Mouse (Mus musculus) embryonic stem cell, embryonic (primary cell): Measurements from ENCODE around the gene Gm20683.
"Not testable (repeated sequence)": the region's sequence is repeated elsewhere in the genome, so short reads cannot be mapped to it uniquely, and the experiment has no call there.

Experiments
- CTCF ChIA-PET, 4 experiments: fragments of 300-600 bp in 2 of 4; fragments of 350-600 bp in 2 of 4; sonication (Branson Sonifier 250); formaldehyde crosslinking; loops; one replicate each; lab custom pipeline; 2022; ENCODE audit warnings: inconsistent platforms in 2 of 4; lab: Charles Lee
- POLR2A ChIA-PET, 4 experiments: fragments of 300-600 bp in 2 of 4; fragments of 350-600 bp in 2 of 4; sonication (Branson Sonifier 250); formaldehyde crosslinking; loops; one replicate each; lab custom pipeline; 2022; ENCODE audit warnings: antibody characterized with exemption in 4 of 4, inconsistent platforms in 1 of 4; lab: Charles Lee

Gm20683 gene

DNA sequence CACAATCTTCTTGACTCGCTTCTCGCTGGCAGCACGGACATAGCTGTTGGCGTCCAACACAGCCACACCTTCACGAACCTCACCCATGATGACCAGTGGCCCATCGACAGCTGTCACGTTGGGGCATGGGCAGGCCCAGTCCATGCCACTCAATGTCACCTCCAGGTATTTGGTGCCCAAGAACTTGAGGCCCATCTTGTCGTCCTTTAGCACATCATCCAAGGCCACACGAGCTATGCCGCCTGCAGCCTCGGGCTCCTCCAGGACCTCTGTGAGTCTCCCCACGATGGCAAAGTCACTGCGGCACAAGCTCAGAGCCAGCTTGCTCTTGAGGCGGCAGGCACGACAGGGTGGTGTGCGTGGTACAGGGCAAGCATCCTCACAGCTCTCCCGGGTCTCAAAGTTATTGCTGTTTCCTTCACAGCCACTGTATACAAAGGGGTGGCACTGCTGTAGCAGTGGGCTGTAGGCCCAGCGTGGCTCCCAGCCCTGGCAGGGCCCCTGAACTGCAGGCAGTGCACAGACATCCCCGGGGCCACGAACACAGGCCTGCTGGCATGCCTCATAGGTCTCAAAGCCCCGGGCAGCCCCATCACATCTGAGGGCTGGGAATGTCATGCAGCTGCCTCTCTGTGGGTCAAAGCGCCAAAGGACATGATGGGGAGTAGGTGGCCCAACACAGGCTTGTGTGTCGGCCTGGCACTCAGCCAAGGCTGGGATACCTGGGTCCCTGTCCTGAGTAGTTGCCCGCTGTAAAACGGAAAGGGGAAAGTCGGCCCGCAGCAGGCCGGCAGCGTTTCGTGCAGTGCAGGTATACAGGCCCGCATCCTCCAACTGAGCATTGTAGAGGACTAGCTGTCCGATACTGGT, 36.4 kb upstream of the Gm20683 start:
- POLR2A ChIA-PET, result interaction anchor here (0.6 to 5.8 kb wide), 13 partner anchors 7 to 131 kb away, joined by 3 to 45 read pairs (median 4); partner anchors contain the start of genes Mcrip2 (in 2 of the 4), Stub1 (in 2 of the 4), Capn15 (in 1 of the 4) and Jmjd8 (in 1 of the 4)
- CTCF ChIA-PET, result interaction anchor here (0.6 to 3.0 kb wide), 12 partner anchors 7 to 163 kb away, joined by 3 to 21 read pairs (median 4); partner anchors contain the start of gene Mcrip2 (in 1 of the 4)

DNA sequence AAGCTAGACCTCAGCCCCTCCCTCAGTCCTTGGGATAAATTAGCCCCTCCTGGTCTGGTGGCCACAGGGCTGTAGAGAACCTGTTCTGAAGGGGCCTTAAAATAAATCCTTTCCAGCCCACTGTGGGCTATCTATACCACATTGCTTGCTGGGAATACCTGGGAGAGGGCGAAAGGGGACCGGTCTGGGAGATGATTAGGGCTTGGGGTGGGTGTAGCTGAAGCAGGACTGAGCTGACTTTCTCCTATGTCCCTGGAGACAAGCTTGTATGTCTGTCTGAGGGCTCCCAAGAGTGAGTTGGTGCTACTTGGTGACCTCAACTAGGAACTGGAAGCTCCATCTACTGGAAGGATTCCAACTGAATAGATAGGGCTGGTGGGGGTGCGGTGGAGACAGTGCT, 35.5 kb upstream of the Gm20683 start:
- POLR2A ChIA-PET, result interaction anchor here in 3 of 4 experiments (0.6 to 5.8 kb wide), 9 partner anchors 9 to 707 kb away, joined by 3 to 45 read pairs (median 4); partner anchors contain the start of genes Mcrip2 (in 2 of the 3), Jmjd8 (in 1 of the 3) and Stub1 (in 1 of the 3)
- CTCF ChIA-PET, result interaction anchor here in 3 of 4 experiments (0.6 to 2.0 kb wide), 5 partner anchors 8 to 1259 kb away, joined by 3 to 6 read pairs (median 4); no protein-coding TSS in a partner anchor

DNA sequence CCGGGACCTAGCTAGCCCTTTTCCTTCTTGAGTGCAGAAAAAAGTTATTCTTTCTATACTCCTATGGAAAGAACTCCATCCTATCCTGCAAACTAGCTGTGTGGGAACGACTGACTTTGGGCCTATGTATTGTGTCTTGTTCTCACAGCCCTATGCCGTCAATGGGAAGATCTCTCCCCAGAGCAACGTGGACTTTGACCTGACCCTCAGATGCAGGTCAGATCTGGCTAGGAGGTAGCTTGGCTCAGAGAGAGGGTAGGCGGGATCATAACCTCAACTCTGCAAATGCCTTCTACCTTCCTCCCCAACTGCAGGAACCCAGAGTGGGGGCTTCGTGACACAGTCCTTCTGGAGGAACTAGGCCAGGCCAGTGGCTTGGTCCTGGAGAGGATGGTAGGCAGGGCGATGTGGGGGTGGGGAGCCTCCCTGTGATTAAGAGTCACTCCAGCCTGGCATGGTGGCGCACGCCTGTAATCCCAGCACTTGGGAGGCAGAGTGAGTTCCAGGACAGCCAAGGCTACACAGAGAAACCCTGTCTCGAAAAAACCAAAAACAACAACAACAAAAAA, 34.9 kb upstream of the Gm20683 start:
- ChIA-PET POLR2A (interaction anchor here in 2 of 4 experiments (0.5 to 5.8 kb wide), 7 partner anchors 9 to 233 kb away, joined by 3 to 45 read pairs (median 3); partner anchors contain the start of genes Mcrip2 (in 2 of the 2) and Stub1 (in 1 of the 2)), CTCF (interaction anchor here in 2 of 4 experiments (0.6 to 2.0 kb wide), 5 partner anchors 8 to 1260 kb away, joined by 3 to 6 read pairs (median 4); no protein-coding TSS in a partner anchor)

DNA sequence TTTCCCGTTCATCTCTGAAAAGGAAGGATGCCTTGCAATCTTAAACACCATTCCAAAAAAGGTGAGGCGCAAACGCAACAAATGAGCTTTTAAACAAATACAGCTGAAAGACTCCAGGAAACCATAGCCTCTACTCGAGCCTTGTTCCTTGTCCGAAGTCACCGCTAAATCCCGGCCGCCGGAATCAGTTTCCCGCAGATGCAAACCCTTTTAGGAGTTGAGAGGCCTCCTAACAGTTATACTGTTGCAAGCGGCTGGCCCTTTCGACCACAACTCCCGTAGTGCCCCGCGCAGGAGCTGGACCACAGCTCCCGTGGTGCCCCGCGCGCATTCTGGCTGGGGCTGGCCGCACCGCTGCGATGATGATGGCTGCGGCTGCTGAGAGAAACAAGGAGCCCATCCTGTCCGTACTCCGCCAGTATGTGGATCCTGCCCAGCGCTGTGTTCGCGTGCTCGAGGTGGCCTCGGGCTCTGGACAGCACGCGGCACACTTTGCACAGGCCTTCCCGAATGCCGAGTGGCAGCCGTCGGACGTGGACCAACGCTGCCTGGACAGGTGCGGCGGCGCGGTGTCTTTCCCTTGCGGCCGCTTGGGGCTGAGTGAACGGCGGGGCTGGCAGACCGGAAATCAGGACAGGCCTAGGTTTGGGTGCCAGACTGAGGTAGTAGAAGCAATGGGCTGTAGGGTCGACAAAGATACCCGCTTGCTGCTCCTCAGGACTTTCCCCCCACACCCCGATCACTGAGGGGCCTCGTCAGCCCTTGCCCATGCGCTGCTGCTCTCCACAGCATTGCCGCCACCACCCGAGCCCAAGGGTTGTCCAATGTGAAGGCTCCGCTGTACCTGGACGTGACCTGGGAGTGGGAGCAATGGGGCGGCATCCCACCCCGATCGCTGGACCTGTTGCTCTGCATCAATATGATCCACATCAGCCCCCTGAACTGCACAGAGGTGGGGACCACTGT, 33.9 kb upstream of the Gm20683 start:
- ChIA-PET CTCF (interaction anchor here in 3 of 4 experiments (0.6 to 1.9 kb wide), 9 partner anchors 9 to 1334 kb away, joined by 3 to 5 read pairs (median 3); partner anchors contain the start of genes Dusp1 (in 1 of the 3) and Stub1 (in 1 of the 3)), POLR2A (interaction anchor here in 3 of 4 experiments (0.5 to 5.0 kb wide), 22 partner anchors 8 to 238 kb away, joined by 3 to 37 read pairs (median 4); partner anchors contain the start of genes Stub1 (in 3 of the 3), Jmjd8 (in 2 of the 3), Wdr90 (in 2 of the 3) and Capn15 (in 1 of the 3))

DNA sequence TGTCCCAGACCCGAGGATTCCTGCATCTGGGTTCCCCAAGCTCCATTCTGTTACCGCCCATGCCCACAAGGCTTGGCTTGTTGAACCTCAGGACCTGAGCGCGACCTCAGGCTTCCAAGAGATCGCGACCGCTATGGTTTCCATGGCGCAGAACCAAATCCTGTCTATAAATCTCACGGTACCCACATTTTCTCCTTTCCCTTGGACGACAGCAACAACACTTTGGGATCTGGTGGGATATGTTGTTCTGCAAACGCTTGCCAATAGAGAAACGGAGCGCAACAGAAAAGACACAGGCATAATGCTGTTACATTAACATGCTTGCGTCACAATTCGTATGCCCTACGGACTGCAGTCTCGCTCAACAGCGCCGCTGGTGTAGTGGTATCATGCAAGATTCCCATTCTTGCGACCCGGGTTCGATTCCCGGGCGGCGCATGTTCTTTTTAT, 33.2 kb upstream of the Gm20683 start, which contains the start of gene Mettl26:
TSS of gene Mettl26 (plus strand) at position 354 of the 450 bp plus-strand sequence.
- CTCF ChIA-PET, result interaction anchor here in 3 of 4 experiments (0.6 to 1.9 kb wide), 8 partner anchors 9 to 1334 kb away, joined by 3 to 5 read pairs (median 4); partner anchors contain the start of gene Stub1 (in 1 of the 3)
- POLR2A ChIA-PET, result interaction anchor here in 3 of 4 experiments (0.7 to 2.6 kb wide), 27 partner anchors 8 to 304 kb away, joined by 3 to 18 read pairs (median 4); partner anchors contain the start of genes Stub1 (in 3 of the 3), Jmjd8 (in 2 of the 3), Sox8 (in 2 of the 3) and Wdr90 (in 2 of the 3)

DNA sequence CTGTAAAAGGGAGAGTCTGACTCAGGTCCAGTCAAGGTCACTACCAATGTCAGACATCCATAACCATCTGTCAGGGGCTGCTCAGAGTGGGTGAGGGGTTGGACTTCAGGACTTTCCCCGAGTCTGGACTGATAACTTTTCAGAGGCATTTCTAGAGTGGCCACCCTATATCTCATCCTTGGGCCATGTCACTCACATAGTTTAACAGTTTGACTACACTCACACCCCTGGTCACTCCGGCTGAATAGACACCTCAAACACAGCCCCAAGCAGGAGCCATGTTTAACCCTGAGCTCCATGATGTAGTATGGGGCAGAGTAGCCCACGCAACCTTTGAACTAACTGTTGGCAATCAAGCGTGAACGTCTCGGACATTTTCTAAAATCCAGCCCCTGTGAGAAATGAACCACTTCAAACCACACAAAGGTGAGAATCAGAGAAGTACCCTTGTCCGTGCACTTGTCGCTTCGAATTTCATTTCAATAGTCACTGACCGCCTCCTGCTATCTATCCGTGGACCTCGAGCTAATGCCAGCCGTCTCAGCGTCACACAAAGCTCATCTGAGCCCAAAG, 32.7 kb upstream of the Gm20683 start:
- ChIA-PET CTCF (interaction anchor here in 3 of 4 experiments (0.6 to 1.9 kb wide), 9 partner anchors 9 to 1335 kb away, joined by 3 to 8 read pairs (median 4); partner anchors contain the start of genes Narfl (in 1 of the 3) and Stub1 (in 1 of the 3)), POLR2A (interaction anchor here in 3 of 4 experiments (0.7 to 2.6 kb wide), 25 partner anchors 8 to 304 kb away, joined by 3 to 18 read pairs (median 4); partner anchors contain the start of genes Stub1 (in 3 of the 3), Sox8 (in 2 of the 3), Wdr90 (in 2 of the 3) and Chtf18 (in 1 of the 3))

DNA sequence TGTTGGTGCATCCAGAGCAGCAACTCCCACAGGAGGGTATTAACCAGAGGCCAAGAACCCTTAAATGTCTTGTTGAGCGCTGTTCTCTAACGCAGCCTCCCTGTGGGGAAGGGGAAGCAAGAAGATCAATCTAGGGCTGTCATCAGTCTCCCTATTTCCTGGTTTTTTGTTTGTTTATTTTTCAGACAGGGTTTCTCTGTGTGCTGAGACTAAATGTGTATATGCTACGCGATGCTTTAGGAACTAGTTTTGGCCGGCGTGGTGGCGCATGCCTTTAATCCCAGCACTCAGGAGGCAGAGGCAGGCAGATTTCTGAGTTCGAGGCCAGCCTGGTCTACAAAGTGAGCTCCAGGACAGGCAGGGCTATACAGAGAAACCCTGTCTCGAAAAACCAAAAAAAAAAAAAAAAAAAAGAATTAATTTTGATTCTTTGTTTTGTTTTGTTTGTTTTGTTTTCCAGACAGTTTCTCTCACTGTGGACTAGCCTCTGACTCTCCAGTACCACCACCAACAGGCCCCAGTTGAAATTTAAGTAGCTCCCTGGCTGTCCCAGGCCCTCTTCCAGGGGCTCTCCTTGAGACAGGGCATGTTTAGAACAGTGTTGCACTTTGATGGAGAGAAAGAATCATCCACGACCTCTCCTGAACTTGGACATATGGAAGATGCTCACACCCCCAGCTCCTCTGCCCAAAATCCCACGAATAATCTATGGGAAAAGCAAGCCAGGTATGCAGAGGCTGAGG, 32.0 kb upstream of the Gm20683 start:
- ChIA-PET POLR2A (interaction anchor here in 3 of 4 experiments (0.6 to 2.6 kb wide), 18 partner anchors 9 to 303 kb away, joined by 3 to 18 read pairs (median 3); partner anchors contain the start of genes Sox8 (in 2 of the 3), Stub1 (in 2 of the 3), Wdr90 (in 2 of the 3) and Chtf18 (in 1 of the 3)), CTCF (interaction anchor here in 3 of 4 experiments (0.7 to 1.8 kb wide), 8 partner anchors 10 to 667 kb away, joined by 3 to 8 read pairs (median 4); partner anchors contain the start of gene Narfl (in 1 of the 3))

DNA sequence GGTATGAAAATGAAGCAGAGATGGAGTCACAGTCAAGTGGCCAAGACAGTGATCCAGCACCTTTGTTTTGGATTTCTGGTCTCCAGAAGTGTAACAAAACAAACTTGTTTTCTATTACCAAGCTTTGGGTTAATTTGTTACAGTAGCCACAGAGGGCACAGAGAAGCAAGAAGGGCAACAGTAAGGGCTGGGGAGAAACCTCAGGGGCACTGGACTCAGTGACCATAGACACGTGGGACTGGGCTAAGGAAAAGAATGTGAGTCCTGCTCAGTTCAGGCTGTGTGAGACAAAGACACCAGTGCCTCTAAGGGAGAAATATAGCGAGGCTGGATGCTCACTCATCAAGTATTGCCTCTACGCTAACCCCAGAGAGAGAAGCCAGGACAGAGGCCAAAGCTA, 31.1 kb upstream of the Gm20683 start:
- ChIA-PET CTCF (interaction anchor here in 1 of 4 experiments (1.8 kb wide), 1 partner anchor 139 kb away, joined by 4 read pairs; no protein-coding TSS in a partner anchor), POLR2A (interaction anchor here in 1 of 4 experiments (0.5 kb wide), 1 partner anchor 366 kb away, joined by 3 read pairs; no protein-coding TSS in a partner anchor)

DNA sequence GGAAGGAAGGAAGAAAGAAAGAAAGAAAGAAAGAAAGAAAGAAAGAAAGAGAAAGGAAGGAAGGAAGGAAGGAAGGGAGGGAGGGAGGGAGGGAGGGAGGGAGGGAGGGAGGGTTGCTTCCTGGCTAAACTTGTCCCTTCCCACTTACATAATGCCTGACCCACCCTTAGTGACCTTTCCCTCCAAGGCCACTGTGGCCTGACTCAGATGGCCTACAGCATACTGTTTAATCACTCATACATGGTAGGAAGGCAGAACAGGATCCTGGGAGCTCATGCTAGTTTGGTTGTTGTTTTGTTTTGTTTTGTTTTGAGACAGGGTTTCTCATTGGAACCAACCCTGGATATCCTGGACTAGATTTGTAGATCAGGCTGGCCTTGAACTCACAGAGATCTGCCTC, 30.0 kb upstream of the Gm20683 start:
- POLR2A ChIA-PET, result interaction anchor here in 3 of 4 experiments (1.1 to 1.6 kb wide), 5 partner anchors 7 to 39 kb away, joined by 3 to 6 read pairs (median 4); partner anchors contain the start of genes Stub1 (in 1 of the 3) and Wdr90 (in 1 of the 3)
- CTCF ChIA-PET, result not testable (repeated sequence)

DNA sequence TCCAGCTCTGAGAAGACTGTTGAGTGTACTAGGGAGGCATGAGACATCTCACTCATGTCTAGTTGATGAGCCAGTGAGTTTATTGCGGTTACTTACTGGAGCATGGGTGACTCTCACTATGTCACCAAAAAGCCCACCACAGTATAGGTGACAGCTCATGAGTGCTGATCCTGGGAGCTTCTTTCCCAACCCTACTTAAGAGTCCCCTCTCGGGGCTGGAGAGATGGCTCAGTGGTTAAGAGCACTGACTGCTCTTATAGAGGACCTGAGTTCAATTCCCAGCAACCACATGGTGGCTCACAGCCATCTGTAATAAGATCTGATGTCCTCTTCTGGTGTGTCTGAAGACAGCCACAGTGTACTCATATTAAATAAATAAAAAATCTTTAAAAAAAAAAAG, 28.4 kb upstream of the Gm20683 start:
- ChIA-PET POLR2A (interaction anchor here in 3 of 4 experiments (1.3 to 4.5 kb wide), 8 partner anchors 8 to 51 kb away, joined by 3 to 41 read pairs (median 8); partner anchors contain the start of genes Stub1 (in 3 of the 3) and Wfikkn1 (in 1 of the 3)), CTCF (interaction anchor here in 1 of 4 experiments (1.4 kb wide), 1 partner anchor 9 kb away, joined by 4 read pairs; no protein-coding TSS in a partner anchor)

DNA sequence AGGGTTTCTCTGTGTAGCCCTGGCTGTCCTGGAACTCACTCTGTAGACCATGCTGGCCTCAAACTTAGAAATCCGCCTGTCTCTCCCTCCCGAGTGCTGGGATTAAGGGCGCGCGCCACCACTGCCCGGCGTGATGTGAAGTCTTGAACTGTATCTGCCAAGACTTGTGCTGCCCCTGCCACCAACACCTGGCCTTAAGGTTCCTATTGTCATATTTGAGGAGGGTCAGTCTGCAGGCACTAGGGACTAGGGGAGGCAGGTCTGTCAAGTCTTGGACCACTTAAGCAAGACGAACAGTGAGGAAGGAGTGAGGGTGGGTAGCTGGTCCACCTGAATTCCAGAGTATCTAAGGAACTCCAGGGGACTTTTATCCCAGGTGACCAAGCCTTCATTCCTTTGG, 27.9 kb upstream of the Gm20683 start:
- POLR2A ChIA-PET, result interaction anchor here (0.8 to 4.5 kb wide), 18 partner anchors 9 to 113 kb away, joined by 3 to 45 read pairs (median 6); partner anchors contain the start of genes Stub1 (in 3 of the 4), Wfikkn1 (in 3 of the 4), Rhbdl1 (in 1 of the 4) and Rhot2 (in 1 of the 4)

DNA sequence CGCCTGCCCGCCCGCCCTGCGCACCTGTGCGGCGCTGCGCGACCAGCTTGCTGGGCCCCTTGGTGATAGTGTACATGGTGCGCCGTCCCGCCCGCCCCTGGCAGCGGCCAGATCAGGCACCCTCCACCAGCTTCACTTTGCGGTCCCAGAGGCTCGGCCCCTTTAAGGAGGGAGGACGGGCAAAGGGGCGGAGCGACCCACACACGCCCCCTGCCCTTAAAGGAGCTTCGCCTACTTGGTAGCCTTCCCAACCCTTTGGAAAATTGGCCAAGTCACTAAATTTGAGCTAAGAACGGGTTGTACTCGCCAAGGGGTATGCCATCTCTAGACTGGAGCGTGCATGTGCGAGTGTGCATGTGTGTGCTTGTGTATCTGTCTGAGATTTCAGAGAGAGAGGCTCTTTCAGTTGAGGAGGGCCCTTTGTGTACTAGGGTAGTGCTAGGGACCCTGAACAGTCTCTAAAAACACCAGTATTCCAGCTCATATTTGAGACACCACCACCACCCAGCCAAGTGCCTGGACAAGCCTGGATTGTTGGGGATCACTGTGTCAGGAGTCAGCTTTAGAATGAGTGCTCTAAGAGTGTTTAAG, 27.1 kb upstream of the Gm20683 start, which contains the start of gene Mcrip2:
TSS of gene Mcrip2 (minus strand) at position 164 of the 591 bp plus-strand sequence.
- ChIA-PET POLR2A (interaction anchor here (0.6 to 4.5 kb wide), 53 partner anchors 9 to 752 kb away, joined by 3 to 45 read pairs (median 4); partner anchors contain the start of genes Wfikkn1 (in 4 of the 4), Rhbdl1 (in 3 of the 4), Rhot2 (in 3 of the 4) and Stub1 (in 3 of the 4)), CTCF (interaction anchor here (0.6 to 2.2 kb wide), 19 partner anchors 10 to 1179 kb away, joined by 3 to 21 read pairs (median 4); partner anchors contain the start of genes Wfikkn1 (in 2 of the 4), Rhot2 (in 1 of the 4), Sox8 (in 1 of the 4) and Stub1 (in 1 of the 4))

More for the DNA sequence above, 27.9 kb upstream of the Gm20683 start:
- CTCF ChIA-PET, result interaction anchor here (0.6 to 1.6 kb wide), 6 partner anchors 10 to 1177 kb away, joined by 3 to 6 read pairs (median 4); partner anchors contain the start of gene Wfikkn1 (in 1 of the 4)

DNA sequence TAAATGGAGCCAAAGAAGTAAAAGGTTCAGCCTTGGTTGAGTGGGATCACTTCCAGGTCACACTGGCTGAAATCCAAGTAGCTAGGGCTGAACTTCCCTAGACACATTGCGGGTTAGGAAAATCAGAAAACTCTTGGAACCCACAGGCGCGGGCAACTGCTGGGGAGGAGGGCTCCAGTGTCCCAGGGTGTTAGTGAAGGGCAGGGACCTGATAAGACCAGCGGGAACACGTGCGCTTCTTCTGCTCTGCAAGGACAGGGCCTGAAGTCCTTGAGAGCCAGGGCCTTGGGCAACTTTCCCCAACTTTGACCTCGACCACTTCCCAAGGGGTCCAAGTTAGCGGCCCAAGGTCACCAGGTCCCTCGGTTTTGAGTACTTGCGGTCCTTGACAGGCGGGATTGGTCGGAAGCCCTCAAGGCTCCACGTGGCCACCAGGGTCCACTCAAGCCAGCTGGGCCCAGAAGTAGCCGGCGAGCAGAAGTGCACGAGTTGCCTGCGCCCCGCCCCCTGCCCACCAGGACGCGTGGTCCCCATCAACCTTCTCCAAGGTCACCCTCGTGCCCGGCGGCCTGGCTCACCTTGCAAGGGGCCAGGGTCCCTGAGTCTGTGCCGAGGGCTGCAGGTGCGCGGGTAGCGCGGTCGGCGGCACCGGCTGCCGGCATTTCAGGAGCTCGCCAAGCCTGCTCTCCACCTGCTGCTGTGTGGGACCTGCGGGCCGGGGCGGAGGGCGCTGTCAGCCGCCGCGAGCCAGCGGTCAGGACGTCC, 26.5 kb upstream of the Gm20683 start:
- CTCF ChIA-PET, result interaction anchor here (0.6 to 2.2 kb wide), 18 partner anchors 11 to 1180 kb away, joined by 3 to 21 read pairs (median 4); partner anchors contain the start of genes Wfikkn1 (in 2 of the 4), Rhot2 (in 1 of the 4), Sox8 (in 1 of the 4) and Stub1 (in 1 of the 4)

More for the DNA sequence above, 26.5 kb upstream of the Gm20683 start:
- POLR2A ChIA-PET, result interaction anchor here (0.6 to 4.5 kb wide), 57 partner anchors 8 to 751 kb away, joined by 3 to 45 read pairs (median 4); partner anchors contain the start of genes Wfikkn1 (in 4 of the 4), Rhot2 (in 3 of the 4), Stub1 (in 3 of the 4) and Rhbdl1 (in 2 of the 4)
